Mouse (Mus musculus): ENCODE results near the gene Dph2. TPM values are rescaled to one million over a fixed set of nuclear protein-coding genes. Genes with fewer than 3 reads are reported as not detected.

Dph2 gene
- 7.4 and 7.6 TPM in 2 replicates for polyA plus RNA-seq (2015; fragmentation: Nextera tagmentation; extraction: Ambion mirVana)

GRCm38 (mm10) chr4:117891738-117892161 lies at the start of gene Dph2:
Dph2 (minus strand) TSS chr4:117892032.

GRCm38 (mm10) chr4:117929391-117929881 lies 37.6 kb upstream of the Dph2 start, which contains the start of gene Artn:
Artn (minus strand) TSS chr4:117929763.

GRCm38 (mm10) chr4:117914591-117915442 lies 23.0 kb upstream of the Dph2 start, which contains the start of gene Ipo13:
Ipo13 (minus strand) TSS chr4:117914999.

GRCm38 (mm10) chr4:117887133-117887532 lies 4.7 kb downstream of the Dph2 start, which contains the start of gene Atp6v0b:
Atp6v0b (minus strand) TSS chr4:117887333.

GRCm38 (mm10) chr4:117882701-117883691 lies 8.8 kb downstream of the Dph2 start, which contains the start of gene B4galt2:
B4galt2 (minus strand) TSS chr4:117883487.

GRCm38 (mm10) chr4:117872471-117872886 lies 19.4 kb downstream of the Dph2 start, which contains the start of gene Ccdc24:
Ccdc24 (minus strand) TSS chr4:117872557.

Other genes with a start within 250 kb of the Dph2 start
- 30.1 and 31.2 TPM in 2 replicates for gene Dmap1, start 209.8 kb downstream of the Dph2 start, polyA plus RNA-seq (2015; fragmentation: Nextera tagmentation; extraction: Ambion mirVana)
- gene Gm12845, start 167.6 kb downstream of the Dph2 start, polyA plus RNA-seq (2015; fragmentation: Nextera tagmentation; extraction: Ambion mirVana): not detected in 2 replicates
- gene Klf17, start 126.4 kb downstream of the Dph2 start, polyA plus RNA-seq (2015; fragmentation: Nextera tagmentation; extraction: Ambion mirVana): not detected in 2 replicates
- 6.4 and 9.9 TPM in 2 replicates for gene Slc6a9, start 57.5 kb downstream of the Dph2 start, polyA plus RNA-seq (2015; fragmentation: Nextera tagmentation; extraction: Ambion mirVana)
- gene Ccdc24, start 19.5 kb downstream of the Dph2 start, polyA plus RNA-seq (2015; fragmentation: Nextera tagmentation; extraction: Ambion mirVana): 0.34 and 0.52 TPM in 2 replicates
- gene B4galt2, start 8.5 kb downstream of the Dph2 start, polyA plus RNA-seq (2015; fragmentation: Nextera tagmentation; extraction: Ambion mirVana): 13.9 and 15.0 TPM in 2 replicates
- 142 and 188 TPM in 2 replicates for gene Atp6v0b, start 4.7 kb downstream of the Dph2 start, polyA plus RNA-seq (2015; fragmentation: Nextera tagmentation; extraction: Ambion mirVana)
- 21.5 and 21.6 TPM in 2 replicates for gene Ipo13, start 23.0 kb upstream of the Dph2 start, polyA plus RNA-seq (2015; fragmentation: Nextera tagmentation; extraction: Ambion mirVana)
- gene Artn, start 37.7 kb upstream of the Dph2 start, polyA plus RNA-seq (2015; fragmentation: Nextera tagmentation; extraction: Ambion mirVana): 2.8 and 3.2 TPM in 2 replicates
- 4.2 and 4.5 TPM in 2 replicates for gene St3gal3, start 242.9 kb upstream of the Dph2 start, polyA plus RNA-seq (2015; fragmentation: Nextera tagmentation; extraction: Ambion mirVana)

All from urinary bladder, postnatal 0 days (tissue).